Mouse (Mus musculus) neutrophil, adult 5-6 weeks (primary cell): ENCODE data around the gene Nhlrc1. TPM values are rescaled to one million over a fixed set of nuclear protein-coding genes. Genes with fewer than 3 reads are reported as not detected.

Source experiments
- ATAC-seq: fragments of 151-379, 151-347 bp; 2 replicates; pipeline ENCODE4 v1.8.0; 2017; ENCODE audit warnings: mild to moderate bottlenecking, moderate TSS enrichment; ENCODE audit not compliant: insufficient number of reproducible peaks, poor library complexity, low FRiP score, severe bottlenecking; ENCODE audit errors: extremely low read depth
- total RNA-seq: library from RNA; stranded (forward); fragments of 200-1000 nt; gene quantifications from 2 replicates; pipeline ENCODE4 v1.2.3, GENCODE M21; 2017

Nhlrc1 gene
- total RNA-seq, 1 experiment from 2014 or later = not detected

- no peak for ATAC-seq
Measured at GRCm38 (mm10) chr13:47017259-47017658, 2.6 kb upstream of the Nhlrc1 start.

- no peak for ATAC-seq
Measured at GRCm38 (mm10) chr13:47015195-47015501, 498 bp upstream of the Nhlrc1 start.

GRCm38 (mm10) chr13:47013740-47014139 is 910 bp downstream of the Nhlrc1 start:
- ATAC-seq = no peak

DNA sequence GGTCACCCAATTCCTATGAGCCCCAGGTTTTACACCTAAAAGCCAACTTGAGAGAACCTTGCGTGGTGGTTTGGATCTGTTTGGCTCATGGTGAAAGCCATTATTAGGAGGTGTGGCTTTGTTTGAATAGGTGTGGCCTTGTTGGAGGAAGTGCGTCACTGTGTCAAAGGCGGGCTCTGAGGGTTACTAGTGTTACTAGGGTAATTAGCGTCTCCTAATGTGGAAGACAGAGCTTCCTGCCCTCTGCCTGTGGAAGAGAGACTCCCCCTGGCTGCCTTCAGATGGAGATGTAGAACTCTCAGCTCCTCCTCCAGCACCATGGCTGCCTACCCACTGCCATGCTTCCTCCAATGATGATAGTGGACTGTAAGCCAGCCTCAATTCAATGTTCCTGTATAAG is 13.1 kb downstream of the Nhlrc1 start:
- no peak for ATAC-seq

GRCm38 (mm10) chr13:46999498-46999897 is 15.2 kb downstream of the Nhlrc1 start:
- ATAC-seq = no peak

DNA sequence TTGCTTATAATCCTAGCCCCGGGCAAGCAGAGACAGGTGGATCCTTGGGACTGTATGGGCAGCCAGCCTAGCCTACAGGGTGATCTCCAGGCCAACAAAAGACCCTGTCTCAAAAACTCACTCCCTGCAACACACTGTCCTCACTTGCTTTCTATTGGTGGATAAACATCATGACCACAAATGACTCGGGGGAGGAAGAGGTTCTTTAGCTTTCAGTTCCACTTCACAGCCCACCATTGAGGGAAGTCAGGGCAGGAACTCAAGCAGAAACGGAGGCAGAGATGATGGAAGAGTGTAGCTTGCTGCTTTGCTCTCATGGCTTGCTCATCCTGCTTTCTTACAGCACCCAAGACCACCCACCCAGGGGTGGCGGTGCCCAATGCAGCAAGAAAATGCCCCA is 17.3 kb downstream of the Nhlrc1 start:
- no peak for ATAC-seq

GRCm38 (mm10) chr13:46993274-46993551 is 21.4 kb downstream of the Nhlrc1 start:
- ATAC-seq = no peak

GRCm38 (mm10) chr13:46992516-46993273 is 22.0 kb downstream of the Nhlrc1 start:
- ATAC-seq = no peak

DNA sequence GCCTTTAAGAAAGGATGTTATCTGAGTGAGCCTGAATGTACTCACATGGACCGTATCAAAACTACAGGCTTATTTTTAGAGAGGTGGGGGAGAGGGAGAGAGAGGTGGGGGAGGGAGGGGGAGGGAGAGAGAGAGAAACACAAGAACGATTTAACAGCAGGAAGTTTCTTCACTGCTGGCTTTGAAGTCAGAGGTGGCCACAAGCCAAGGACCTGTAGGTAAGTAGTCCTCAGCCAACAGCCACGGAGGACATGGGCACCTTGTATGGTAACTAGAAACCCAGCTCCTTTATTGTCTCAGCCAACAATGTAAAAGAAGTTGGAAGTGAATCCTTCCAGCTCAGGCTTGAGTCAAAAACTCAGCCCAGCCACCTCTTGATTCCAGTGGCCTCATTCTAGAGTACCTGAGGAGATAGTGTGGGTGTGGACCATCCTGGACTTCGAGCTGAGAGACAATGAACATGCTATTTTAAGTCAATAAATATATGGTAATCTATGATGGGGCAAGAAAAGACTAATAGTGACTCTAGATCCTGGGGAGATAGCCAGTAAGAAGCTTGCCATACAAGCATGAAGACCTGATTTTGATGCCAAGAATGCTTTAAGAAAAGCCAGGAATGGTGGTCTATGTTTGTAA is 24.2 kb downstream of the Nhlrc1 start:
- no peak for ATAC-seq

GRCm38 (mm10) chr13:46987941-46988340 is 26.7 kb downstream of the Nhlrc1 start:
- no peak for ATAC-seq

- ATAC-seq = no peak
Measured at GRCm38 (mm10) chr13:46986208-46986607, 28.4 kb downstream of the Nhlrc1 start.

GRCm38 (mm10) chr13:46983878-46984277 is 30.8 kb downstream of the Nhlrc1 start:
- no peak for ATAC-seq

DNA sequence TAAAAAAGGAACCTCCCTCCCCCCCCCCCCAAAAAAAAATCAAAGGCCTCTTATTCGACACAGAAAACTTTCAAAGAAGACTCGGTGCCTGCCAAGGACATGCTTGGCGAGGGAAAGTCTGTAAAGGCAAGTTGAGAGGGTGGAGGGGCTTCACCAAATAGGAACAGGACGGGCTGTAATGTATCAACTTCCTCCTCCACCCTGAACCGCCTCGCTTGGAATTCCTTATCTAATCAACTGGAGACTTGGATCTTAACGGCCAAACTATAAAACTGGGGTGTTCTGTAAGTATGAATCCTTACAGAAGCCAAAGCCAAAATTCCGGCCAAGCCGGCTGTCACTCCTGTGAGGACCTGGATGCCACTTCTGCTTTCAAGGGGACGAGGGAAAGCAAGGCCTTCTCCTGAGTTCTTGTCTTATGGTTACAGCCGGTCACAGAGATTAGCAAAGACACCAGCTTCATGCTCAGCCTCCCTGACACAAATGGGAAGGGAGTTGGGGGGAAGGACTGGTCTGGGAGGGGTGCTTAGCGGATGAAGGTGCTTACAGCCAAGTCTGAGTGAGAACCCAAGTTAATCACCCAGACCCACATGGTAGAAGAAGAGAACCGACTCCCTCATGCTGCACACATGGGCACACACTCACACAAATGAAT is 34.7 kb downstream of the Nhlrc1 start:
- no peak for ATAC-seq

GRCm38 (mm10) chr13:46976532-46976931 is 38.1 kb downstream of the Nhlrc1 start:
- no peak for ATAC-seq

DNA sequence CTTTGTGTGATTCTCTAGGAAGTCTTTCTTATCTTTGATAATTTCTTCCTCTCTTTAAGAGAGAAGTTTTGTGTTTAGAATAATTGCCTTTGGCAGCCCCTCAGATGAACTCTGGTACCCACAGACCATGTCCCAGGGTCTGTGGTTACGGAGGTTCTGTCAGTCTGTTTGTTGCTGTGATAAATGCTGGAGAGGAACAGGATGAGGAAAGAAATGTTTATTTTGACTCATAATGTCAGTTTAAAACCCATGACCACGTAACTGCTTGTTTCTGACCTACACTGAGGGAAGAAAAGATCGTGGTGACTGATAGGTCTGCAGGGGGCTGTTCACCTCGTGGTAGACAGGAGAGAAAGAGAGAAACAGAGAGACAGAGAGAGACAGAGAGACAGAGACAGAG is 38.7 kb downstream of the Nhlrc1 start:
- ATAC-seq = no peak

GRCm38 (mm10) chr13:46975031-46975551 is 39.6 kb downstream of the Nhlrc1 start:
- no peak for ATAC-seq

DNA sequence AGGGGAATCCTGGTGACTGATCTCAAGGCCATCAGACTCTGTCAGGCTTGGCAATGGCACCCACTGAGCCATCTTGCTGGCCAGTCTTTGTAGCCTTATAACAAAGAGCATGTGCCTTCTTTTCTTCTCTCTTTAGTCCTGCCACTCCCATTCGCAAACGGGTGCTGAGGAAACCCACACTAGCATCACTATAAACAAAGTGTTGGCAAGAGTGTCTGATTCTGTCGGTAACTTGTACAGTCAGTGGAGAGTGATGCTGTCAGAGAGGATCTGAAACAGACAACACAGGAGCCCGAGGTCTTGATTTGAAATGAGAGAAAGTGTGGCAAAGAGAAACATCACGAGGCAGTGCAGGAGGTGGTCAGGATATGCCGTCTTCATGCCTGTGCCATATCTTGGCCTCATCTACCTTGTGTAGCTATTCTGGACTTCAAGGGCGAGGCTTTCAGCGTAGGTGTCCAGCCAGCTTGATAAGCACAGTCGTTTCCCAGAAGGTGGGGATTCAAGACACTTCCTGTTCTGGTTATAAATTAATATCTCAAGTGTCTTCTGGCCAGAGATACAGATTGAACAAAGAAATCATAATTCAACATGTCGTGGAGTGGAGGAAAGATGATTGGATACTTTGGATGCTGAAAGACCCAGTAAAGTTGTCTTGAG is 44.2 kb downstream of the Nhlrc1 start:
- no peak for ATAC-seq

- no peak for ATAC-seq
Measured at GRCm38 (mm10) chr13:46968626-46969025, 46.0 kb downstream of the Nhlrc1 start.

DNA sequence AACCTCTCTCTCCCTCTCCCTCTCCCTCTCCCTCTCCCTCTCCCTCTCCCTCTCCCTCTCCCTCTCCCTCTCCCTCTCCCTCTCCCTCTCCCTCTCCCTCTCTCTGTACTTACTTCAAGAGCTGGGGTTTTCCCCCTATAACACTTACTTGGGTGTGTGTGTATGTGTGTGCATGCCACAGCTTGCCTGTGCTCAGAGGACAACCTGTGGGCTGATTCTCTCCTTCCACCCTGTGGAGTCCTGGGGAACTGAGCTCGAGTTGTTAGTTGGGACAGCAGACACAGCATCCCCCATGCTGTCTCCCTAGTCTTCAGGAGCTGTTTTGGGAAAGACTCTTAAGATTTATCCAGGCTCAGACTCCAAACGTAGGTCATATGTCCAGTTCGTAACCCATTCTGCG is 47.3 kb downstream of the Nhlrc1 start:
- no peak for ATAC-seq
